Mouse (Mus musculus) left cerebral cortex, postnatal 36 days (tissue): ENCODE measurements around the gene Icam5. TPM values are rescaled to one million over a fixed set of nuclear protein-coding genes. Genes with fewer than 3 reads are reported as not detected.
A peak's percentile ranks its signal among the peaks of the same experiment; 100 is the strongest.
"Not testable (repeated sequence)": the region's sequence is repeated elsewhere in the genome, so short reads cannot be mapped to it uniquely, and the experiment has no call there.

Source experiments
- DNase-seq, 2 experiments: peaks; one replicate each; pipeline ENCODE4 v3.0.0; 2021 to 2022; ENCODE audit warnings: low spot score in 2 of 2, mixed read lengths in 1 of 2
- intact Hi-C: fragments of 180-260 bp; cut with DNase I; formaldehyde crosslinking; loops from one replicate; pipeline ENCODE4 v1.15.1; 2025
- total RNA-seq, 2 experiments: library from RNA; stranded (reverse); gene quantifications; 2 replicates each; pipeline ENCODE4 v1.2.3; 2021

Gene Icam5
- total RNA-seq = 100 to 1,000 TPM; 235 to 249 TPM

- no peak for DNase-seq
These were observed at the start of gene Icam5 for GRCm38 (mm10) chr9:21031896-21032351. Gene Icam5, plus strand, starts transcription at chr9:21032073.

GRCm38 (mm10) chr9:20982171-20982570 is 49.7 kb upstream of the Icam5 start:
- DNase-seq = no peak
- intact Hi-C loops = no loop called here

More at GRCm38 (mm10) chr9:21031896-21032351, at the start of gene Icam5:
- intact Hi-C loops = loop anchor here (1.0 to 5.0 kb wide), 4 partner anchors 9 to 100 kb away; partner anchors contain the start of genes Fdx1l, Gm49373 and Tyk2

GRCm38 (mm10) chr9:20983169-20983568 is 48.7 kb upstream of the Icam5 start:
- no peak for DNase-seq
- intact Hi-C loops = no loop called here

- intact Hi-C loops = no loop called here
- no peak for DNase-seq
These were observed 44.8 kb upstream of the Icam5 start for GRCm38 (mm10) chr9:20986952-20987686.

- intact Hi-C loops = no loop called here
- no peak for DNase-seq
These were observed 43.9 kb upstream of the Icam5 start for GRCm38 (mm10) chr9:20987953-20988352.

GRCm38 (mm10) chr9:20990861-20991260 is 41.0 kb upstream of the Icam5 start:
- DNase-seq = no peak
- intact Hi-C loops = no loop called here

- intact Hi-C loops = no loop called here
These were observed 40.3 kb upstream of the Icam5 start for GRCm38 (mm10) chr9:20991587-20991986.

GRCm38 (mm10) chr9:20993165-20993898 is 38.5 kb upstream of the Icam5 start:
- intact Hi-C loops = no loop called here
- DNase-seq = no peak

More at GRCm38 (mm10) chr9:20991587-20991986, 40.3 kb upstream of the Icam5 start:
- DNase-seq = no peak

- no peak for DNase-seq
- intact Hi-C loops = loop anchor here (5.0 kb wide), 1 partner anchor 93 kb away; no protein-coding TSS in a partner anchor
These were observed 36.8 kb upstream of the Icam5 start for GRCm38 (mm10) chr9:20995069-20995468.

- DNase-seq = no peak
- intact Hi-C loops = loop anchor here (5.0 kb wide), 1 partner anchor 95 kb away; no protein-coding TSS in a partner anchor
These were observed 34.8 kb upstream of the Icam5 start for GRCm38 (mm10) chr9:20997065-20997464.

- intact Hi-C loops = loop anchor here (5.0 kb wide), 1 partner anchor 96 kb away; no protein-coding TSS in a partner anchor
- not testable (repeated sequence) for DNase-seq
These were observed 33.5 kb upstream of the Icam5 start for GRCm38 (mm10) chr9:20998337-20998736.

GRCm38 (mm10) chr9:21000811-21001210 is 31.1 kb upstream of the Icam5 start:
- no peak for DNase-seq
- intact Hi-C loops = no loop called here

- DNase-seq = no peak
- intact Hi-C loops = loop anchor here (2.0 kb wide), 1 partner anchor 49 kb away; no protein-coding TSS in a partner anchor
These were observed 30.1 kb upstream of the Icam5 start for GRCm38 (mm10) chr9:21001651-21002200.

GRCm38 (mm10) chr9:21002270-21002626 is 29.6 kb upstream of the Icam5 start:
- no peak for DNase-seq
- intact Hi-C loops = loop anchor here (2.0 kb wide), 1 partner anchor 49 kb away; no protein-coding TSS in a partner anchor

GRCm38 (mm10) chr9:21002627-21003551 is 29.0 kb upstream of the Icam5 start, which contains the start of gene Mrpl4:
Gene Mrpl4, plus strand, starts transcription at chr9:21002738.
- intact Hi-C loops = loop anchor here (2.0 kb wide), 1 partner anchor 50 kb away; no protein-coding TSS in a partner anchor
- DNase-seq = peak; percentile 92 to 94

GRCm38 (mm10) chr9:21007313-21007952 is 24.4 kb upstream of the Icam5 start:
- DNase-seq = no peak
- intact Hi-C loops = no loop called here

GRCm38 (mm10) chr9:21008007-21008406 is 23.9 kb upstream of the Icam5 start:
- intact Hi-C loops = no loop called here
- DNase-seq = no peak

- intact Hi-C loops = no loop called here
- DNase-seq = no peak
These were observed 21.5 kb upstream of the Icam5 start for GRCm38 (mm10) chr9:21010362-21010761.
